Mouse (Mus musculus) leukemia stem cell, adult 10-12 weeks (primary cell): Measurements from ENCODE around the gene Trim16. TPM values are rescaled to one million over a fixed set of nuclear protein-coding genes. Genes with fewer than 3 reads are reported as not detected.

ENCODE experiments used
- polyA plus RNA-seq: library from polyadenylated mRNA; stranded (reverse); fragments of >175 nt; gene quantifications from 2 replicates; pipeline ENCODE4 v1.2.3, GENCODE M21; 2012; ENCODE audit warnings: low replicate concordance

The Trim16 gene
- 0.92 and 1.1 TPM in 2 replicates for polyA plus RNA-seq

DNA sequence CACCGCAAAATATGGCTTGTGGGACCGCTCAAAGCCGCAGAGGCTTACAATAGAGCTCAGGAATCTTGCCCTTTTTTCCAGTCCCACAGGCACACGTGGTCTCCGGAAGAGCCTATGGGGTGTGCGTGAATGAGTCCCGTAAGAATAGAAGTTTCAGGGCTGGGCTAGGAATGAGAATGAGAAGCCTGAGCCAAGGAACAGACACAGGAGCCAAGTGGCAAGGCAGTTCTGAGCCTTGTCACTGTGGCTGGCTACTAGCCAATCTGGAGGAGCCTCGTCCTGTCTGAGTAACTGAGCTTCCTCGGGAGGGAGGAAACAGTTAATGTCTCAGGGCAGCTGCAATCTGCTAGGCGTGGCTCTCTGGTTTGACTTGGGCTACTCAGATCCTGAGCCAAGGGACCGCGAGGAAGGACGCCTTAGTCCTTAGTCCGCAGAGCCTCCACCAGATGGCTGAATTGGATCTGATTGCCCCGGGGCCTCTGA is at the start of gene Trim16:
Gene Trim16, plus strand, starts transcription at position 173 of the 483 bp plus-strand sequence.

GRCm38 (mm10) chr11:62788935-62789616 is 31.0 kb upstream of the Trim16 start, which contains the start of gene Zfp286:
Gene Zfp286, minus strand, starts transcription at chr11:62789462.

GRCm38 (mm10) chr11:62846961-62847654 is 27.1 kb downstream of the Trim16 start, which contains the start of gene Fbxw10:
Gene Fbxw10, plus strand, starts transcription at chr11:62847069.

DNA sequence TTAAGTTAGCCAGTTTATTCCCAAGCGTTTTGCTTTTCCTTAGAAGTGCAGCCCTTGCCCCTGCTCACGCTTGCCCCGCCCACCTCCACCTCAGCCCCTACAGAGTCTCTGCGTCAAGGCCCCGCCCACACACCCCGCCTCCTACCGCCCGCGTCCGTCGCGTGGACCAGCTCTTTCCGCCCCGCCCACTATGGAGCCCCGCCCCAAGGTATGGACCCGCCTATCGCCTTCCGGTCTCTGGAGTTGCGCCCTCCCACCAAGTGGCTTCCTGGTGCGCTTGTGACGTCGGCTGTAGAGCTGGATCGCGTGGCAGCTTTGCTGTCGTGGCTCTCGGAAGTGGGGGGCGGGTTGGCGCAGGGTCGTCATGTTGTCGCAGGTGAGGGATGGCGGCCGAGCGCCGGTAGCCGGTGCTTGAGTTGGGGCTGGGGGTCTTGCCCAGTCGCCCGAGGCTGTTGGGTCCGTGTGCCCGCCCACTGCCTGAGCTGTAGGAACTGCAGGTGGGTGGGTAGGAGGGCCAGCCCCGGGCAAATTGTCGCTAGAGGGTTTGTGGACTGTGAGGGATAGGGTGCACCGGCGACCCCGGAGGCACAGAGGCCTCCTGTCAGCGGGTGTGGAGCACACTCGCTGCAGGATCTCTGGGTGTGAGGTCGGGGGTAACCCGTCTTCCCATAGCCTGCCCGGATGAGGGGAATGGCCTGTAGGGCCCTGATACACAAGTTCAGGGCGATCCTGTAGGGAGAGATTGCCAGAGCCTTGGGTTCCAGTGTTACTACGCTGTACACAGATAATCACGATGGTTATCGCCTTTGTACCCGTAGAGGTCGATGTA is 59.4 kb downstream of the Trim16 start, which contains the start of gene Tvp23b:
Gene Tvp23b, plus strand, starts transcription at position 236 of the 829 bp plus-strand sequence.

Other genes with a start within 250 kb of the Trim16 start
- gene Trpv2, start 245.7 kb upstream of the Trim16 start, polyA plus RNA-seq, result 6.1 and 22.7 TPM in 2 replicates
- 2.3 and 3.3 TPM in 2 replicates for gene Lrrc75a, start 171.7 kb upstream of the Trim16 start, polyA plus RNA-seq
- gene Mmgt2, start 171.6 kb upstream of the Trim16 start, polyA plus RNA-seq, result 15.9 and 16.1 TPM in 2 replicates
- 0.39 and 0.41 TPM in 2 replicates for gene Zfp287, start 88.3 kb upstream of the Trim16 start, polyA plus RNA-seq
- gene Gm10428, start 67.1 kb upstream of the Trim16 start, polyA plus RNA-seq, result not detected in 2 replicates
- gene Zfp286, start 30.8 kb upstream of the Trim16 start, polyA plus RNA-seq, result not detected in 2 replicates
- not detected in 2 replicates for gene Fbxw10, start 26.8 kb downstream of the Trim16 start, polyA plus RNA-seq
- gene Tvp23b, start 59.2 kb downstream of the Trim16 start, polyA plus RNA-seq, result 1.5 and 1.8 TPM in 2 replicates
- gene Cdrt4, start 131.0 kb downstream of the Trim16 start, polyA plus RNA-seq, result not detected in 2 replicates
- gene Tekt3, start 241.4 kb downstream of the Trim16 start, polyA plus RNA-seq, result not detected in 2 replicates